Mouse (Mus musculus) liver, embryonic 16.5 days (tissue): Measurements from ENCODE around the gene Dpf2. TPM values are rescaled to one million over a fixed set of nuclear protein-coding genes. Genes with fewer than 3 reads are reported as not detected.

ENCODE experiments used
- ATAC-seq: fragments of 200-750 bp; cut with Nextera tagmentation; 2 replicates; pipeline ENCODE4 v1.8.0; 2017; ENCODE audit warnings: low read depth, mild to moderate bottlenecking, moderate number of reproducible peaks, moderate library complexity
- H3K27ac ChIP-seq: fragments of 300-500 bp; sonication (generic); 2 replicates; pipeline ENCODE4 v1.5.1; 2014; ENCODE audit warnings: mild to moderate bottlenecking, low read length
- H3K27me3 ChIP-seq: fragments of 300-500 bp; sonication (generic); 2 replicates; pipeline ENCODE4 v1.6.1; 2014; ENCODE audit warnings: low read depth, low read length, mixed read lengths; ENCODE audit not compliant: control insufficient read depth, insufficient read depth
- H3K36me3 ChIP-seq: fragments of 300-500 bp; sonication (generic); 2 replicates; pipeline ENCODE4 v1.6.1; 2014; ENCODE audit warnings: mild to moderate bottlenecking; ENCODE audit not compliant: control insufficient read depth, insufficient read depth
- H3K4me1 ChIP-seq: fragments of 300-500 bp; sonication (generic); 2 replicates; pipeline ENCODE4 v1.6.1; 2014; ENCODE audit warnings: low read depth, low read length, mixed read lengths; ENCODE audit not compliant: control insufficient read depth
- H3K4me2 ChIP-seq: fragments of 300-500 bp; sonication (generic); 2 replicates; pipeline ENCODE4 v1.6.1; 2014; ENCODE audit warnings: low read depth, low read length, mixed read lengths
- H3K4me3 ChIP-seq: fragments of 300-500 bp; sonication (generic); 2 replicates; pipeline ENCODE4 v1.5.1; 2014; ENCODE audit warnings: low read depth, mild to moderate bottlenecking, low read length
- H3K9ac ChIP-seq: fragments of 300-500 bp; sonication (generic); 2 replicates; pipeline ENCODE4 v1.6.1; 2014; ENCODE audit warnings: low read depth, low read length
- H3K9me3 ChIP-seq: fragments of 300-500 bp; sonication (generic); replicated peaks from 2 replicates; pipeline ENCODE4 v1.6.1; 2016; ENCODE audit warnings: low read length; ENCODE audit not compliant: control insufficient read depth
- WGBS: fragments of 180-500 bp; shearing (Covaris S2); extraction: QIAGEN DNeasy Blood & Tissue Kit; methylation state at CpG from one replicate; pipeline ENCODE4 v1.1.7; 2014; ENCODE audit not compliant: insufficient replicate concordance; 5-methylcytosine and 5-hydroxymethylcytosine counted together
- polyA plus RNA-seq: library from polyadenylated mRNA; unstranded; fragments of >200 nt; fragmentation: Nextera tagmentation; extraction: Ambion mirVana; gene quantifications from 2 replicates; pipeline ENCODE4 v1.2.1, GENCODE M21; 2015

Gene Dpf2
- polyA plus RNA-seq, 1 experiment from 2014 or later = 52.8 TPM

- Histone ChIP-seq H3K4me3 (peak overlapping the region; percentile 41), H3K36me3 (no peaks in the 10 kb centered on the region), H3K4me2 (peak overlapping the region; percentile 100), H3K27me3 (peaks cover 13% of the 10 kb centered on the region), H3K4me1 (peaks cover 42% of the 10 kb centered on the region), H3K9me3 (no peaks in the 10 kb centered on the region), H3K9ac (peak overlapping the region; percentile 52), H3K27ac (peak overlapping the region; percentile 83)
- ATAC-seq = peak; percentile 14; the same call in 1 of the 2 replicates
- WGBS = 20% methylated on average over 9 of the region's 9 CpGs
Measured at GRCm38 (mm10) chr19:5921715-5922114, 8.9 kb upstream of the Dpf2 start.

GRCm38 (mm10) chr19:5912103-5913006, 455 bp downstream of the Dpf2 start:
- peak overlapping the region; percentile 96 for H3K4me3 ChIP-seq
- peaks cover 32% of the 10 kb centered on the region for H3K4me1 ChIP-seq
- peak overlapping the region; percentile 98 for H3K9ac ChIP-seq
- H3K27me3 ChIP-seq = no peaks in the 10 kb centered on the region
- WGBS = under 1% methylated on average over 59 of the region's 59 CpGs
- H3K9me3 ChIP-seq = no peaks in the 10 kb centered on the region
- no peaks in the 10 kb centered on the region for H3K36me3 ChIP-seq
- peak; percentile 98 for ATAC-seq
- H3K27ac ChIP-seq = peak overlapping the region; percentile 90
- H3K4me2 ChIP-seq = peak overlapping the region; percentile 88

GRCm38 (mm10) chr19:5911430-5912102, 1.2 kb downstream of the Dpf2 start:
- WGBS = 2% methylated on average over 14 of the region's 14 CpGs
- Histone ChIP-seq H3K27me3 (no peaks in the 10 kb centered on the region), H3K27ac (peak overlapping the region; percentile 90), H3K4me2 (peak overlapping the region; percentile 88), H3K9me3 (no peaks in the 10 kb centered on the region), H3K9ac (peak overlapping the region; percentile 98), H3K4me3 (peak overlapping the region; percentile 96), H3K36me3 (peaks cover 2% of the 10 kb centered on the region), H3K4me1 (peaks cover 32% of the 10 kb centered on the region)
- no peak for ATAC-seq

- WGBS = 58% methylated on average over 6 of the region's 6 CpGs
- Histone ChIP-seq H3K27ac (no peak overlapping the region), H3K9ac (0 out of 2 replicates have a peak overlapping the region, but pooled peaks have one; percentile 4), H3K4me1 (peaks cover 30% of the 10 kb centered on the region), H3K27me3 (no peaks in the 10 kb centered on the region), H3K4me3 (no peak overlapping the region), H3K9me3 (no peaks in the 10 kb centered on the region), H3K36me3 (peaks cover 15% of the 10 kb centered on the region), H3K4me2 (peak overlapping the region; percentile 88)
- no peak for ATAC-seq
Measured at GRCm38 (mm10) chr19:5910221-5910620, 2.6 kb downstream of the Dpf2 start.

- no peak overlapping the region for H3K4me3 ChIP-seq
- H3K27me3 ChIP-seq = no peaks in the 10 kb centered on the region
- ATAC-seq = no peak
- 81% methylated on average over 3 of the region's 3 CpGs for WGBS
- H3K4me1 ChIP-seq = peaks cover 19% of the 10 kb centered on the region
- H3K27ac ChIP-seq = no peak overlapping the region
- H3K9ac ChIP-seq = no peak overlapping the region
- peaks cover 45% of the 10 kb centered on the region for H3K36me3 ChIP-seq
- H3K4me2 ChIP-seq = no peak overlapping the region
- H3K9me3 ChIP-seq = no peaks in the 10 kb centered on the region
Measured at GRCm38 (mm10) chr19:5907275-5907674, 5.5 kb downstream of the Dpf2 start.

GRCm38 (mm10) chr19:5894002-5894678, 18.7 kb downstream of the Dpf2 start, which contains the start of gene Tigd3:
TSS of gene Tigd3 (minus strand) at chr19:5894149.
- Histone ChIP-seq H3K36me3 (peaks cover 16% of the 10 kb centered on the region), H3K27ac (peak within 1 kb of the TSS; percentile 75), H3K4me3 (peak within 1 kb of the TSS; percentile 74), H3K9me3 (no peaks in the 10 kb centered on the region), H3K4me1 (peaks cover 15% of the 10 kb centered on the region), H3K9ac (peak within 1 kb of the TSS; percentile 88), H3K4me2 (peak within 1 kb of the TSS; percentile 98), H3K27me3 (peaks cover 12% of the 10 kb centered on the region)
- ATAC-seq = peak; percentile 96
- 3% methylated on average over 36 of the region's 36 CpGs for WGBS

GRCm38 (mm10) chr19:5893282-5894001, 19.4 kb downstream of the Dpf2 start:
- Histone ChIP-seq H3K27me3 (peaks cover 12% of the 10 kb centered on the region), H3K4me1 (peaks cover 15% of the 10 kb centered on the region), H3K9me3 (no peaks in the 10 kb centered on the region), H3K27ac (peak overlapping the region; percentile 75), H3K9ac (peak overlapping the region; percentile 88), H3K4me3 (peak overlapping the region; percentile 74), H3K36me3 (peaks cover 11% of the 10 kb centered on the region), H3K4me2 (peak overlapping the region; percentile 98)
- 9% methylated on average over 31 of the region's 31 CpGs for WGBS
- peak; percentile 26 for ATAC-seq

- peaks cover 12% of the 10 kb centered on the region for H3K27me3 ChIP-seq
- peaks cover 15% of the 10 kb centered on the region for H3K4me1 ChIP-seq
- no peak for ATAC-seq
- peak overlapping the region; percentile 98; the same call in 1 of the 2 replicates for H3K4me2 ChIP-seq
- peaks cover 9% of the 10 kb centered on the region for H3K36me3 ChIP-seq
- H3K27ac ChIP-seq = no peak overlapping the region
- no peak overlapping the region for H3K9ac ChIP-seq
- no peaks in the 10 kb centered on the region for H3K9me3 ChIP-seq
- 92% methylated on average over 13 of the region's 13 CpGs for WGBS
- no peak overlapping the region; the same call in 1 of the 2 replicates for H3K4me3 ChIP-seq
Measured at GRCm38 (mm10) chr19:5892735-5893134, 20.1 kb downstream of the Dpf2 start.
